Mouse (Mus musculus) hindbrain, postnatal 0 days (tissue): ENCODE results near the gene Pakap. TPM values are rescaled to one million over a fixed set of nuclear protein-coding genes. Genes with fewer than 3 reads are reported as not detected.

Experiments used
- ATAC-seq: fragments of 200-750 bp; cut with Nextera tagmentation; 2 replicates; pipeline ENCODE4 v1.8.0; 2017; ENCODE audit warnings: mild to moderate bottlenecking, moderate TSS enrichment, moderate library complexity
- DNase-seq: peaks from one replicate; pipeline ENCODE4 v3.0.0-alpha.2; 2015; ENCODE audit warnings: low spot score
- H3K27ac ChIP-seq: fragments of 300-500 bp; sonication (generic); 2 replicates; pipeline ENCODE4 v1.5.1; 2014; ENCODE audit warnings: mild to moderate bottlenecking
- H3K27me3 ChIP-seq: fragments of 300-500 bp; sonication (generic); 2 replicates; pipeline ENCODE4 v1.6.1; 2014; ENCODE audit warnings: low read length, mixed read lengths; ENCODE audit not compliant: insufficient read depth
- H3K36me3 ChIP-seq: fragments of 300-500 bp; sonication (generic); 2 replicates; pipeline ENCODE4 v1.6.1; 2014; ENCODE audit warnings: low read length, mixed read lengths; ENCODE audit not compliant: insufficient read depth
- H3K4me1 ChIP-seq: fragments of 300-500 bp; sonication (generic); 2 replicates; pipeline ENCODE4 v1.6.1; 2014; ENCODE audit warnings: antibody characterized with exemption, low read length, mixed read lengths; ENCODE audit not compliant: insufficient read depth
- H3K4me2 ChIP-seq: fragments of 300-500 bp; sonication (generic); 2 replicates; pipeline ENCODE4 v1.6.1; 2014; ENCODE audit warnings: low read depth, mild to moderate bottlenecking, low read length, moderate library complexity, mixed read lengths
- H3K4me3 ChIP-seq: fragments of 300-500 bp; sonication (generic); 2 replicates; pipeline ENCODE4 v1.5.1; 2014; ENCODE audit warnings: low read length
- H3K9ac ChIP-seq: fragments of 300-500 bp; sonication (generic); replicated peaks from 2 replicates; pipeline ENCODE4 v1.6.1; 2014; ENCODE audit warnings: mild to moderate bottlenecking, low read length, moderate library complexity, mixed read lengths
- H3K9me3 ChIP-seq: fragments of 300-500 bp; sonication (generic); 2 replicates; pipeline ENCODE4 v1.6.1; 2016; ENCODE audit warnings: low read length, mixed read lengths
- CTCF ChIP-seq: IDR thresholded peaks from 2 replicates; pipeline ENCODE4 v1.5.1; 2016; ENCODE audit warnings: antibody characterized with exemption, control low read depth, low read depth
- WGBS: fragments of 180-500 bp; shearing (Covaris S2); extraction: QIAGEN DNeasy Blood & Tissue Kit; methylation state at CpG from one replicate; pipeline ENCODE4 v1.1.7; 2014; 5-methylcytosine and 5-hydroxymethylcytosine counted together
- polyA plus RNA-seq: library from polyadenylated mRNA; unstranded; fragments of >200 nt; fragmentation: Nextera tagmentation; extraction: Ambion mirVana; gene quantifications from 2 replicates; pipeline ENCODE4 v1.2.1, GENCODE M21; 2015
- total RNA-seq: library from RNA; depleted of rRNA; stranded (reverse); fragments of >200 nt; gene quantifications from 2 replicates; pipeline ENCODE4 v1.2.3, GENCODE M21; 2014

Pakap gene
- total and polyA plus RNA-seq, 2 experiments from 2014 or later: 9.7 to 14.3 TPM

DNA sequence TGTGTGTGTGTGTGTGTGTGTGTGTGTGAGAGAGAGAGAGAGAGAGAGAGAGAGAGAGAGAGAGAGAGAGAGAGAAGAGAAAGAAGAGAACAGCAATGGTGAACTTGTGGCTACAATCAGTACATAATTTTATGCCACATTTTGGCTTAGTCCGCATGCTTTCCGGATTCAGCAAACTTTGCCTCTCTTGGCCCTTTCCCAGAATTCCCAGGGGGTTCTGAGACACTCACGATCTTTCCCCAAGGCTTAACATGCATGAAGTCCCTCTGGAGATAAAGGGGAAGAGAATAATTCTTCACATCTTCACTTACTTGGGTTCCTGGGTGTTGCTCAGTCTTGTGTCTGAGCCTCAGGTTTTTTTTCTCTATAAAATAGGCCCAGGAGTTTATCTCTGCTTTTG, 2.2 kb downstream of the Pakap start:
- no peak overlapping the region for H3K4me3 ChIP-seq
- no peak overlapping the region for H3K4me2 ChIP-seq
- no peak overlapping the region for H3K27ac ChIP-seq
- DNase-seq (no peak), ATAC-seq (no peak)
- no peak overlapping the region for H3K9ac ChIP-seq
- WGBS: 47% methylated on average over 3 of the region's 3 CpGs
- H3K9me3 ChIP-seq: no peaks in the 10 kb centered on the region
- H3K4me1 ChIP-seq: peaks cover 15% of the 10 kb centered on the region
- no peaks in the 10 kb centered on the region for H3K27me3 ChIP-seq
- H3K36me3 ChIP-seq: no peaks in the 10 kb centered on the region
- TF ChIP-seq CTCF: no peak

DNA sequence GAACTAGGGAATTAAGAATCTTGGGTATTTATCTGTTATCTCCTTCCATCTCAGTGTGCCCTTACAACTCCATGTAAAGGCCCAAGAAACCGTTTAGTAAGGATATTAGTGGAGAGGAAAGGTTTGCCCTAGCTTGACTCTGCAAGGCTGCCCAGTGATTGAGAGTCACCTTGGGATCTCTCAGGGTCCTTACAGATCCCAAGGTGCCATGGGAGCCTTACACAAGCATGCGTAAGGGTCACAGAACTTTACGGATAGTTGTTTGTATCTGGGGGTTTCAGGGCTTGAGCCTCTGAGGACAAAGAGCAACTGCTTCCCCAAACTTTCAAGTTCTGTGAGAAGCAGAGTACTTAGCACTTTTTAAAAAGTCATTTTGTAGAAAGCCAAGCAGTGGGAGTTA, 6.2 kb downstream of the Pakap start:
- H3K27ac ChIP-seq: no peak overlapping the region
- TF ChIP-seq CTCF: no peak
- H3K4me2 ChIP-seq: no peak overlapping the region
- WGBS: 92% methylated on average over 3 of the region's 3 CpGs
- no peak overlapping the region for H3K9ac ChIP-seq
- DNase-seq: no peak
- H3K4me3 ChIP-seq: no peak overlapping the region
- H3K4me1 ChIP-seq: 0 out of 2 replicates have a peak, but pooled peaks cover 6% of the 10 kb centered on the region
- no peak for ATAC-seq
- H3K27me3 ChIP-seq: no peaks in the 10 kb centered on the region
- H3K9me3 ChIP-seq: no peaks in the 10 kb centered on the region
- no peaks in the 10 kb centered on the region for H3K36me3 ChIP-seq

- H3K4me3 ChIP-seq: no peak overlapping the region
- no peaks in the 10 kb centered on the region for H3K9me3 ChIP-seq
- WGBS: 84% methylated on average over 6 of the region's 6 CpGs
- no peak overlapping the region for H3K4me2 ChIP-seq
- H3K4me1 ChIP-seq: 0 out of 2 replicates have a peak, but pooled peaks cover 6% of the 10 kb centered on the region
- no peak overlapping the region for H3K27ac ChIP-seq
- H3K9ac ChIP-seq: no peak overlapping the region
- H3K27me3 ChIP-seq: no peaks in the 10 kb centered on the region
- no peak for TF ChIP-seq CTCF
- DNase-seq (no peak), ATAC-seq (no peak)
- no peaks in the 10 kb centered on the region for H3K36me3 ChIP-seq
These were observed 6.7 kb downstream of the Pakap start for GRCm38 (mm10) chr4:57574646-57575045.

- WGBS: 73% methylated on average over 5 of the region's 5 CpGs
These were observed 7.7 kb downstream of the Pakap start for GRCm38 (mm10) chr4:57575686-57576085.

DNA sequence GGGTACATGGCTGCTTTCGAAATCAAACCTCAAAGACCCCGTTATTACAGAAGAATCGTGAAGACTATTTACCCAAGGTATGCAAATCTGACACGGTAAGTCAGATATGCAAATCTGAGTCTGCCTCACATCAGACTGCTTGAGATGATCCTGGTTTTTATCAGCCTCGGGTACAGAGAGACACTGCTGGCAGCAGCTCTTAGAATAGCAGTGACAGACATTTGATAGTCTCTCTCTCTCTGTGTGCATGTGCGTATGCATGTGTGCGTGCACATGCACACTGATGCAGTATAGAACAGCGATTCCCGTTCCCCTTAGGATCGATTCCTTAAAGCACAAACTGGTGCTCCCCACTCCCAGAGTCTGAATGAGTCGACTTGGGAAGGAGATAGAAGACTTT, 8.1 kb downstream of the Pakap start:
- no peak for DNase-seq
- Histone ChIP-seq H3K9ac (no peak overlapping the region), H3K9me3 (no peaks in the 10 kb centered on the region), H3K36me3 (no peaks in the 10 kb centered on the region), H3K27me3 (no peaks in the 10 kb centered on the region), H3K27ac (no peak overlapping the region), H3K4me3 (no peak overlapping the region), H3K4me2 (no peak overlapping the region), H3K4me1 (0 out of 2 replicates have a peak, but pooled peaks cover 6% of the 10 kb centered on the region)
- no peak for TF ChIP-seq CTCF
- 80% methylated on average over 11 of the region's 11 CpGs for WGBS
- ATAC-seq: no peak

More at GRCm38 (mm10) chr4:57575686-57576085, 7.7 kb downstream of the Pakap start:
- no peak overlapping the region for H3K9ac ChIP-seq
- no peak for TF ChIP-seq CTCF
- ATAC-seq (no peak), DNase-seq (no peak)
- H3K27me3 ChIP-seq: no peaks in the 10 kb centered on the region
- H3K4me3 ChIP-seq: no peak overlapping the region
- no peaks in the 10 kb centered on the region for H3K9me3 ChIP-seq
- H3K4me2 ChIP-seq: no peak overlapping the region
- 0 out of 2 replicates have a peak, but pooled peaks cover 6% of the 10 kb centered on the region for H3K4me1 ChIP-seq
- H3K27ac ChIP-seq: no peak overlapping the region
- H3K36me3 ChIP-seq: no peaks in the 10 kb centered on the region

DNA sequence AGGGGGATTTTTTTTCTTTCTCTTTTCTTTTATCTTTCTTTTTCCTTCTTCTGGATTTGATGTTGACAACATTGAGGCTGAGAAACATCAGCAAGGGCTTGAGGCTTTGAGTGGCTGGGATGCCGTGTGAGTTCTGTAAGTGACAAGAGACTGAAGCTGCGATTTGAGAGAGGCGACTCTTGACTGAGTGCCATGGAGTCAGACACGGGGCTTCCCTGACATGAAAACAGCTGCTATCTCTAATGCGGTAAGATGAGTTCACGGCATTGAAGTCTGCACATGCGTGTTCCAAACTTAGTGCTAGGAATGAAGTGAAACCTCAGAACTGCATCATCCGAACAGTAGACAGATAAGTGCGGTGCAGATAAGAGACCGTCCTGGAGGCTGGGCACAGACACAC, 11.7 kb downstream of the Pakap start:
- ATAC-seq: no peak
- Histone ChIP-seq H3K36me3 (no peaks in the 10 kb centered on the region), H3K9me3 (no peaks in the 10 kb centered on the region), H3K9ac (no peak overlapping the region), H3K27me3 (no peaks in the 10 kb centered on the region), H3K4me2 (no peak overlapping the region), H3K4me1 (0 out of 2 replicates have a peak, but pooled peaks cover 1% of the 10 kb centered on the region), H3K4me3 (no peak overlapping the region), H3K27ac (no peak overlapping the region)
- 86% methylated on average over 10 of the region's 10 CpGs for WGBS
- TF ChIP-seq CTCF: no peak
- no peak for DNase-seq

DNA sequence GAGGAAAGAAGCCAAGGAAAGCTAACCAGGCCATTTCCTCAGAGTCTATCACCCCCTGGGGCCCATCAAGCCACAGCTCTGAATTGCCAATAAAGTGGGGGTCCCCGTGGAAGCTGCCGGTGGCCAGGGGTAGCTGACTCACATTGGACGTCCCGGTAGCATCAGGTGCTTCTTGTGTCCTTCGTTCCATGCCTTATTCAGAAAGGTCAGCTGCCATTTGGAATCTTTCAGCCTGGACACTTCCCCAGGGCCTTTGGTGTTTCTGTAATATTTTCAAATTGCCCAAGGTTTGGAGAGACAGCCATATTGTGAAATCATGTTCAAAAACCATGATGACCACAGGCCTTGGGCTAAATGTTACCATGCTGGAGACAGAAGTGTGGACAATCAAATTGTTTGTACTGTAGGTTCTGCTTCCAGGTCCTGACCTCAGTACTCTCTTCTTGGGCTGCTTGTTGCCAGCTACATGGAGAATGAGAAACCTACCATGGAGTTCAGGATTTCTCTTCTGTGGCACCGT, 17.4 kb downstream of the Pakap start:
- no peak for TF ChIP-seq CTCF
- Histone ChIP-seq H3K27ac (no peak overlapping the region), H3K9me3 (no peaks in the 10 kb centered on the region), H3K36me3 (no peaks in the 10 kb centered on the region), H3K4me2 (no peak overlapping the region), H3K9ac (no peak overlapping the region), H3K4me3 (no peak overlapping the region), H3K4me1 (no peaks in the 10 kb centered on the region), H3K27me3 (no peaks in the 10 kb centered on the region)
- 93% methylated on average over 6 of the region's 6 CpGs for WGBS
- DNase-seq (no peak), ATAC-seq (no peak)
